Mouse (Mus musculus) bone marrow macrophage, adult 2 months (primary cell): ENCODE measurements at regions not wholly inside any gene's neighbourhood (a gene's known extent, or its start where the extent isn't known, plus 50 kb on each side); places are given as distances from the start of the nearest gene placed in this dataset.

Source experiments
- CTCF ChIP-seq: IDR thresholded peaks from 2 replicates; pipeline ENCODE4 v1.5.1; 2012; ENCODE audit warnings: low read depth, mild to moderate bottlenecking, low read length, moderate library complexity
- POLR2A ChIP-seq: IDR thresholded peaks from 2 replicates; pipeline ENCODE4 v1.6.1; 2012; ENCODE audit warnings: mild to moderate bottlenecking, low read depth, low read length, borderline replicate concordance

- TF ChIP-seq POLR2A: no peak
- no peak for TF ChIP-seq CTCF
Observed at GRCm38 (mm10) chr4:12781969-12782904, 610.4 kb upstream of the Fam92a start.
